Mouse (Mus musculus) left cerebral cortex, adult 9 months (tissue): Measurements from ENCODE around the gene Glo1.
A peak's percentile ranks its signal among the peaks of the same experiment; 100 is the strongest.

Experiments used
- DNase-seq, 2 experiments: peaks; one replicate each; pipeline ENCODE4 v3.0.0; 2022; ENCODE audit warnings: low spot score in 2 of 2

Glo1 gene

DNA sequence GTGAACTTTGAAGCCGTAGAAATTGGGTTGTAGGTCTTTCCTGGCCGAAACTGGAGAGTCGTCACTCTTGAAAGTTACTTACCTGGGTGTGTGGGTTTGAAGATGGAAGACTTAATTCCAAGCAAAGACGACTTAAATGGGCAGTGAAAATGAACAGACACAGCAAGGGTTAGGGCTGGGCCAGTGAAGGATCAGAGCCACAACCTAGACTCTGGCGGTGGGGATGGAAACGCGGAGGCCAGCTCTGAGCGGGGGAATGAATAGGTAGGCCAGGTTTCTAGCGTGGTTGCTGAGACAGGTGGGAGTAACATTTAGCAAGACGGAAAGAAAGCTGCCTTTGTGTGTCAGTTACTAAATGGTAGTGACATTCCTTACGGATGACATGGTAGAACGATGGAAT is 49.7 kb downstream of the Glo1 start:
- no peak for DNase-seq

DNA sequence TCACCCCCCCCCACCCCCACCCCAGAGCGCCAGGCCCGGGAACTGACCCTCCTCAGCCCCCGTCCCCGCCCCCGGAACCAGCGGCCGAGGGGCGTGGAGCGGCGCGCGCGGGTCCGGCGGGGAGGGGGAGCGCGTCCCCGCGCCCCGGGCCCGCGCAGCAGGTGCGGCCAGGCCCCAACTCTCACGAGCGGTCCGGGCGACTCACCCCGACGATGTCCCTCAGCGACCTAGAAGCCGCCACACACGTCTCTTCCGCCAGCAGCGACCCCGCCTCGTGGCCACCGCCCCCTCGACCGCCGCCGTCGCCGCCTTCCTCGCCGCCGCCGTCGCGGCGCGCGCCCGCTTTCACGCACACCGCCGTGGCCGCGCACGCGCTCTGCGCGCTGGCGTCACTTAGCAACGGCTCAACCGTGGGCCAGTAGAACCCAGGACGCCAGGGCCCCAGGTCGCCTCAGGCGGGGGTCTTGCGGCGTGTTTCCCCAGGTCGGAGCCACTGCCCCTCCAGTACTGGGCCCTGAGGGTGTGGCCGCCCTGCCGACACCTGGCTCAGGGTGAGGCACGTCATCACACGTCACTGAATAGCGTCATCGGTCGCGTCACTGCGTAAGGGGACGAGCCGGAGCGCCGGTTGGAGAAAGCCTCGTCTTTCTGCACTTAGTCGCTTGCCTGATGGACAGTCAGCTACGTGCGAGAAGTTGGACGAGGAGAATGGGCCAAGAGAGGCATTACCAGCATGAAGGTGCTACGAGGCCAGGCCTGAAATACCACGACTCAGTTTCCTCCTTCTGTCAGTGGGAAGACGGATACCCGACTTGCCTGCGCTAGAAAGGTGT is 50.5 kb downstream of the Glo1 start, which contains the start of gene Btbd9:
TSS of gene Btbd9 (minus strand) at position 548 of the 833 bp plus-strand sequence.
- peak; percentile 88 to 97 for DNase-seq

DNA sequence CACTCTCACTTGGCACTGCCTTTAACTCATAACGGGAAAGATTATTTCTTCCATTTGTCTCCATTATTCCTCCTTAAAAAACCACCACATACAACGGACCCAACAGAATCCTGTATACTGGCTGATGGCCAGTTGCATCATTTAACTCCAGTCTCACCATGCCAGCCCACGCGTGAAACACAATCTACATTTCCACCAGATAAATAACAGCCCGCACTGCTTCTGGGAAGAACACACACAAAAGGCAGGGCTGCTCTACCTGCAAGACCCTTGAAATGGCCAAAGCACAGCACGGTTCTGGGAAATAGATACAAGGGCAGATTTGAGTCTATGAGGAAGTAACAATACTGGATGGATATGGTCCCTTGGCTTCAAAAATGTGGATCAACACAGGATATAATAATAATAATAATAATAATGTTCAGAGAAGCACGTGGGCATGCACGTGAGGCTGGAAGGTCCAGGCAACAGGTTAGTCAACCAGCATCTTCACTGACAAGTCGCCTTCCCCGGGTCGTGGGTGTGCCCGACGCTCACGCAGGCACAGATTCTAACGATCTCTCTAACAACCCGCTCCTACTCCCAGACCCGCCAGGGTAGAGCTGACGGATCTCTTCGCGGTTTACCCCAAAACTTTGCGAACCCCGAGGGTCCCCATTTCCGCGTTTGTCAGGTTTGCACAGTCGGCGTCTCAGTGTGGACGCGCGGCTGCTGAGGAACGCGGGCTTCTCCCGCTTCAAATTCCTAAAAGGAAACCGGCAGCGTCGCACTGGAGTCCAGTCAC is 51.4 kb downstream of the Glo1 start:
- peak in 1 of 2 experiments; percentile 63 for DNase-seq

DNA sequence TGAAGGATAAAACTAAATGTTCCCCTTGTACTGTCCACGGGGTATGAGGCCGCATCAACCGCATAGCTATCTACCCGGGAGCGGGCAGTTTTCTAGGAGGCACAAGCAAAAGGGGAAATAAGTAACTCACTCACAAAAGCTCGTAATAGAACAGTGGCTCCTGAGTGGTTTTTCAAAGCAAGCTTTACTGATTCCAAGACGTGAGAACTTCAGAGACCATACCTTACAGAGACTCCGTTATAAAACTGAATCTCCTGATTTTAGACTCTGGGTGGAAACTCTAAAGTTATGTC is 51.9 kb downstream of the Glo1 start:
- no peak for DNase-seq

DNA sequence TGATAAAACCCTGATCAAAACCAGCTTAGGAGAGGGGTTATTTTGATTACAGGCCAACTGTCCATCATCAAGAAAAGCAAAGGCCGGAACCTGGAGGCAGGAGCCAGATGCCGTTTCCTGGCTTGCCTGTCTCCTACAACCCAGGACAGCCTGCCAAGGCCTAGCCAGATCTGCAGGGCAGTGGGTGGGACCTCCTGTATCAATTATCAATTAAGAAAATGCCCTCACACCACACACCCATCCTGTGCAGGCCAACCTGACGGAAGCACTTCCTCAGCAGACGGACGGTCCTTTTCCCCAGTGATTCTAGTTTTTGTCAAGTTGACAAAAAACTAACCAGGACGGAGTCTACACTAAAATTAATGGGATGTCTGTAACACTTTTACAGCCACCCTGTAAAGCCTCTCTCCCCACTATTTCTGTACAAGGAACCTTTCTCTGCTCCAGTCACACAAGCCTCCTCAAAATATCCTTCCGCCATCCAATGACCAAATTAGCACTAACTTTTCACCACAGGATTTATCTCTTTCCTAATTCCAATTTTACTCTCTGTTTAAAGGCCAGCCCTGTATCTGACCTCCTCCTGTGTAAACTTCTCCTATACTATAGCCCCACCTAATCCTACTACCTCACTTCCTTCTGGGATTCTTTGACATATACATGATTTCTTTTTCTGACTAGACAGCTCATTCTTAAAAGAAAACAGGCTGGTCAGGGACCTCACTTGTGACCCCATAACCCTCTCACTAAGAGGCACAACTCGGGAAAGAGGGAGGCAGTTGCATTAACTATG is 52.5 kb downstream of the Glo1 start:
- no peak for DNase-seq

DNA sequence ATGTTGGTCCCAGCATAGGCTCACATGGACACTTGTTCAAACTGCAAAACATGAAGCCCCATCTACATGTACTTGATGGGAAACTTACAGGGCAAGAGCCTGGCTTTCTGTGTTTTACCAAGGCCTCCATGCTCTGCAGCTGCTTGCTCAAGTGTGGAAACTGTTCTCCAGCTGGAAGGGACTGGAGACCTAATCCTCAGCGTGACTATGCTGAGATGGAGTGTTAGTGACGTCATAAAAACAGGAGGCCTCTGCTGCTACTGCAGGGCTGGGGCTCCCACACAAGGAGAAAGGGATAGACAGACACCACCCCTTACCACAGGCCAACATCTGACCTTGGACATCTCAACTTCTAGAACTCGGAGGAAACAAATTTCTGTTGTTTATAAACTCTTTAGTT is 55.7 kb downstream of the Glo1 start:
- DNase-seq: no peak

DNA sequence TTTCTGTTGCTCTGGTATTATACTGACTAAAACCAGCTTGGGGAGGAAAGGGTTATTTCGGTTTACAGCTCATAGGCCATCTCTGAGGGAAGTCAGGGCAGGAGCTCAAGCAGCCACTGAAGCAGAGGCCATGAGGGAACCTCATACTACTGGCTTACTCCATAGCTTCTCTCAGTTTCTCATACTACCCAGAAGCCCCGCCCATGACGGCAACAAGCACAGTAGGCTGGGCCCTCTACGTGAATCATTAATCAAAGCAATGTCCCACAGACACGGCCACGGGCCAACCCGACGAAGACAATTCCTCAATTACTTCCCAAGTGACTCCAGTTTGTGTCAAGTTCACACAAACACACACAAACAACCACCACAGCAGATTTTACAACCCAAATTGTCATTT is 56.5 kb downstream of the Glo1 start:
- no peak for DNase-seq

DNA sequence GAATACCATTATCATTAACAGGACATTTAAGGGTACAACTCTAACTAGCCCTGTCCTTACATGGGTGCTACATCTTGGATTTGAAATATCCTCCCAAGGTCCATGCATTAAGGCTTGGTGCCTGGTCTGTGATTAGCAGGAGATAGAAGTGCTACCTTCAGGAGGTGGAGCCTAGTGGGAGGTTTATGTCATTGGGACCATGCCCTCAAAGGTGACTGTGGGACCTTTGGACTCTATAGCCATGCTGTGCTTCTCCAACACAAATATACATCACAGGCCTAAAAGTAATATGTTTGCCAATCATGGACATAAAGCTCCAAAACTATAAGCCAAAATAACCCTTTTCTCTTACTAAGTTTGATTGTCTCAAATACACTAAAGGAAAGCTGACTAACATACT is 58.2 kb downstream of the Glo1 start:
- no peak for DNase-seq

DNA sequence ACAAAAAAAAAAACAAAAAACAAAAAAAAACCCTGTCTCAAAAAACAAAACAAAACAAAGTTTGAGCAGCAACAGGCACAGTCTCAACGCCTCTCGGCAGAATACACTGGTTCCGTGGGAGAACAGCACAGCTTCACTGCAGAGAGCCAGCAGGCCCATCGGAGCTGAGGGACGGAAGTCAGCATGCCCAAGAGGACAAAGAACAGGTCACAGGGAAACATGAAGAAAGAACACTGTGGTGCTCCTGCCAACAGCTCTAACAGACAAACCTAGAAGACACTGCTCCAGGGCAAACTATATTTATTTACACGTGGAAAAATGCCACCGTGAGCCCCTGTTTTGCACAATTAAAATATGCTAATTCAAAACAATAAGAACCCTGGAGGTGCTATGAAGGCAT is 61.7 kb downstream of the Glo1 start:
- no peak for DNase-seq

DNA sequence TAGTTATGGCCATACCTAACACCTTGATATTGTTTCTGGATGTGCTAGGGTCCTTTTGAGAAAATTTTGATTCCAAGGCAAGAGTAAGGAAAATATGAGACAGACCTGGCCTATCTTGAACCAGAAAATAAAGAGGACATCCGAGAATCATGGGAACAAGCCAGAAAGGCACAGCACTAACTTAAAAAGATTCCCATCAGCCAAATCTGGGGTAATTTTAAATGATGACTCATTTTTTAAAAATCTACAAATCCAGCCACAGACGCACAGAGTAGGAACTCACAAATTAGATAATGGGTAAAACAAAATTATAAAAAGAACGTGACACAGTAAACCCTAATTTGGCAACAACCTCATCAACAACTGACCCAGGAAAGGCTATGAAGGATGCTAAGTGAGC is 62.3 kb downstream of the Glo1 start:
- DNase-seq: no peak

DNA sequence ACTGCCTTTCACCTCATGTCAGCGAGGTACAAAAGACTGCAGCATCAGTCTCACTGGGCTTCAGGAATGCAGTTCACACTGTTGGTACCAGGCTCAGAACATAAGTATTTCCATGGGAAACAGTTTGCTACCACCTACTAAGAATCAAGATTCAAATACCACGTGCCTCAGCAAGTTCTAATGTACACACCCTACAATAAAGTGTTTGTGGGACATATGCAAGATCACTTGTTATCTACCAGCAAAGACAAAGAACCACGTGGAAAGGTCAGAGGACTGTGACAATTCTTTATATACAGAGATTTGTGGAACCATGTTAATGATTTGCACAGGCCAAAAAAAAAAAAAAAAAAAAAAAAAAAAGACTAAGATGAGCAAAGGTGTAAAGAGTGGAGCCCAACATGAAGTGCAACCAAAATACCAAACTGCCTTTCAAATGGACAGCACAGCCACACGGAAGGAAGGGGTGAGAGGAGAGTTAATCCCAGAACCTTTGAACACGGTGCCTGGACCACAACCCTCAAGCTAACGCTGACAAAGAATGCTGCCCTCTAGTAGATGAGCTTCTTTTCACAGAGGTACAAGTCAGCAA is 63.1 kb downstream of the Glo1 start:
- no peak for DNase-seq

DNA sequence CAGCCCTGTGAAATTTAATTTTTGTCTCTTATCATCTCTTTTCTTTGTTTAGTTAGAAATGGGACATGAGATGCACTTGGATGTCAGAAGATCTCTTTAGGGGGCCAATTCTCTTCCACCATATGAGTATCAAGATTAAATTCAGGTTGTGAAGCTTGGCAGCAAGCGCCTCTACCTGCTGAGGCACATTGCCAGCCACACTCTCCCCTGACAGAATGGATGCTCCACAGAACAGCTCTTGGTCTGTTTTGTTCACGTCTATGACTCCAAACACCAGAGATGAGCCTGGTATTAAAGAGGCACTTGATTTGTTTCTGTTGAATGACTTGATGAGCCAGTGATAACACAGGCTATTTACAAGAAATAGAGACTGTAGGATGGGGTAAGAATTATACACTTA is 63.9 kb downstream of the Glo1 start:
- DNase-seq: no peak

DNA sequence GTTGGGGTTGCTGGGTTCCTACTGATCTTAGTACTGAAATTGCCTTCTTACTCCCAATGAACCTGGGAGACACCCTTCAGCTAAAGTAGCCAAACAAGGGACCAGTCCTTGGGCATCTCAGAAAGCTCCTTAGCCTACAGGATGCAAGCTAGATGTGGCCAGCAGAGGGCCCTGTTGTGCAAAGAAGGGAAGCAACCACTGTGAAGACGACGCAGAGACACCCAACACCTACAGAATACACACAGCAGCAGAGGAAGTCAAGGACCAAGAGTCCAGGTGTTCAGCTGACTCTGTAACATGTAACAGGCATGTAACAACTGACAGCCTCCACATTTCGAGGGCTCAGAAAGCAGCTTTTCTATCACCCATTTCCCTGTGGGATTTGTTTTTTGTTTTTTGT is 67.1 kb downstream of the Glo1 start:
- DNase-seq: peak in 1 of 2 experiments; percentile 71

DNA sequence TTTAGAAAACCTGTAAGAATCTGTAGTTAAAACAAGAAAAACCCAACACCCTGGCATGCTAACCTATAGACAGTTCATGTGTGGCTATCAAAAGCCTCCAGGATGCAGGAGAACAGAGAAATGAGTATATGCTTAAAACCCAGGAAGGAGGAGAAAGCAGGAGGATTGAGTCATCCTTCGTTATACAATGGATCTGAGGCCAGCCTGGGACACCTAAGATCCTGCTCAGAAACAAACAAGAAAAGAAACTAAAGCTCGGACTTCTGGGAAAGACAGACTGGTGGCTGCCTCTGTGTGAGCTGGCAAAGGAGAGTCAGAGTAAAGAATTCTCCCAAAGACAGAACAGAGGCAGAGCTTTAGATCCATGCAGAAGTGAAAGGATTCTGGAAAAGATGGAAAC is 68.0 kb downstream of the Glo1 start:
- no peak for DNase-seq

DNA sequence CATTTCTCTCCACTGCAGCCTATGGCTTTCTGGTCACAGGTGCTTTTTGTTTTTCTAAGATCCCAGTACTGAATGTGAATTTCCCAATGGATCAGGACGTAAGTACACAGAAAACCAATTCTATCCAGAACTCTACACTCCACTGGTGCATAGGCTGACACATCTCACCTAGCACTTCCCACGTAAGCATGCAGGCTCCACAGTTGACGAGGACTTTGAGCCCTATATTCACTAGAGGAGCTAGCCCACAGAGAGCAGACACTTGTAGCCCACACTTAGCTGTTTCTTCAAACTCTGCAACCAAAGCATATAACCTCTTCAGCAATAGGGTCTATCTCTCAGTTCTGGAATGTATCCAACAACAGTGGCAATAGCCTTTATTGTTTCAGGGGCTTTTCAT is 70.2 kb downstream of the Glo1 start:
- DNase-seq: no peak

DNA sequence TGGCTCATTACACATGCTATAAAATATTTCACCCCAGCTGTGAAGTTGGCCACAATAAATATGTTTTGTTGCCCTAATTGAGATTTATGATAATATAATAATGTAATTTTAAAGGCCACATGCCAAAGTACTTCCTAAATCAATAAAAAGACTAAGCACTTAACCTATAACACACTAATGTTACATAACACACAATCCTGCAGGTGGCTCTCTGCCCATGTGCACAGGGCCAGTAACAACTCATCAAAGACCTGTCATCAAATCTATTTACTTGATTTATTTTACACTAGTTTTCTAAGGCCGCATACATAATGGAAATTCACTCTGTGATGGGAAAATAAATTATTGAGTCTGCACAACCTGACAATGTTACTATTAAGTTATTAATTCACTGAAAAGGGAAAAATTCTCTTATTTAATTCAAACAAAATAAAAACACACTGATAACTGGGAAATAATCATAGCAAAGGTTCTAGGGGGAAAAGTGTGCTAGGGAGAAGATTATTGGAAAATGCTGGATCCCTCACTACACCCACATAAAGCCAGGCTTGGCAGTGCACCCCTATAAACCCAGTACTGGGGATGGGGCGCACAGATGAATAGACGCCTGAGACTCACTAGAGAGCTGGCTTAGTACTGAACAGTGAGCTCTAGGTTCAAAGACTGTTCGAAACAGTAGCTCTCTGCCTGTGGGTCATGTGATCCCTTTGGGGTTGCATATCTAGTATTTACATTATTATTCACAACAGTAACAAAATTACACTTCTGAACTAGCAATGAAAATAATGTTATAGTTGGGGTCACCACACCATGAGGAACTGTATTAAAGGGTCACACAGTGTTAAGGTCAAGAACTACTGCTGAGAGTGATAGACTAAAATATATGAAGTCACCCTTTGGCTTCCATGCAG is 73.4 kb downstream of the Glo1 start:
- DNase-seq: no peak

DNA sequence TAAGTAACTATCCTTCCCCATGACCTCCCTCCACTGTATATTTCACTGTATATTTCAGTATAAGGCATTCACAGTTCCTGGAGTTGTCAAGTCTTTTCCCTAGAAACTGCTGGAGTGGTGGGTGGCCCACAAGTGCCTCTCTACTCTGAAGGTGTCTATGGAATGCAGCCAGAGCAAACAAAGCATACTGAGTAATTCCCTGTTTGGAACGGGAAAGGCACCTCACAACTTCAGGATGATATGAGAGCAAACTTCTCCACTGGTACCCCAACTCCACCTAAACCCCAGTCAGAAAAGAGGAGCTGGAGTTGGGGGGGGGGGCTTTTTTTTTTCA is 75.9 kb downstream of the Glo1 start:
- DNase-seq: peak; percentile 42 to 74

DNA sequence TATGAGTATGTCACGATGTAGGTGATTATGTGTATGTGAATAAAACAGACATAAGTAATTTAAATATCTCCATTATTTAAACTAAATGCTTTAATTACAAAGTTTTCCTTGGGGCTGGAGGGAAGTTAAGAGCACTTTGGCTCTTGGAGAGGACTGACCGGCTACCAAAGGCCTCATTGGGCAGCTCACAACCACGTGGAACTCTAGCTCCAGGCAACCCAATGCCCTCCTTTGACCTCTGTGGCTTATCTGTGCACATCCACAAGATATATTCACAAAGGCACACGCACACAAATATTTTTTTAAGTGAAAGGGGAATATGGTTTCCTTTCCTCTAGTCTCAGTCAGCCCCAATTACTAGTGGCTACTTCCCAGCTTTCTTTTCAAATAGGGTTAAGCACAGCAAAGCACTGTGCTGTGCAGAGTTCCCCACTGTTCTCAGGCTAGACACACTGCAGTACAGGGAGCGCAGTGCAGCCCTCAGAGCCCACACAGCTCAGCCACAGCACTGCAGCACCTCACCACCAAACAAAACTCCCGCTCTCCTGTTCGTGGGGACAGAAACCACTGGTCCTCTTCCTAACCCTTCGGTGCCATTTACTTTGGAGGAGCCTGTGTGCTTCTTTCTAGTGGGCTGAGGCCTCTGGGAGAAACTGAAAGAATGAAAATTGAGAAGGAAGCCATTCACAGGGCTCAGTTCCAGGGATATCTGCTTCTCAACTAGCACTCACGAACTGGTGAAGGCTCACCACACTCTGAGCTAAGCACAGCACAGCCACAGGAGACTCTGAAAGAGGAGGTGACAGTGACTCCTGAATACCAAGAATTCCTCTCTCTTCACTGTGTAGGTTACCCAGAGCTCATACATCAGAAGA is 76.5 kb downstream of the Glo1 start:
- peak in 1 of 2 experiments; percentile 46 for DNase-seq

DNA sequence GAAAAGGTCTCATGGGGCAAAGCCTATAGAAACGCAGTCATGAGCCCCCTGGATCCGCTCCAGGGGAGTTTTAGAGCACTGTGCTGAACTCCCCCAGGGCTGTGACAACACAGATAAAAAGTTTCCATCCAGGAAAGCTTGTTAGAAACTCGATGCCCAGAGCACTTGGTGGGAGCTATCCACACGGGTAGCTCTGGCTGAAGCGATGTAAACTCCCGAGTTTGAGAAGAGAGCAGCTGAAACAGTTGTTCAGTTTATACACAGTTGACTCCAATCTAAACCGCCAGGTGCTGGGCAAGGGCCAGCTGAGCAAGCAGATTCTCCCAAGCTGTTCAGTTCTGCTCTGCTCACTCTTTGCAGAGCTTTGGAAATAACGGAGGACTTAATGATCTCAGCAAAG is 87.6 kb downstream of the Glo1 start:
- DNase-seq: peak in 1 of 2 experiments; percentile 48

DNA sequence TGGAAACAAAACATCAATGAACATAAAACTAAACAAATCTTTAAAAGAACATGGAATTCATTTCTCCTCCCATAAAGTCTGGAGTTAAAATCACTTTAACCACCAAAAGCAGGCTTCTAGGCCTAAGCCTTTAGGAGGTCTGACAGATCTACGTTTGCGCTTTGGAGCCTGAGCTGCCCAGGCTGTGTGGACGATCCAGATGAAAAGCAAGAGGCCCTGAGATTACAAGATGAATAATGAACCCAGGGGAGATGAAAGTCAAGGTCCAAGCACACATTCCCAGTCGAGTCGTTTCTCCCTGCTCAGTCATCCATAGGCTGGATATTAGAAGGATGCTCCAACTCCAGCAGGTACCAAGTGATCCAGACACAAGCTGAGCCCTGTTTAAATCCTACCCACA is 90.0 kb downstream of the Glo1 start:
- no peak for DNase-seq
